Mouse (Mus musculus): Measurements from ENCODE around the gene Dip2c.
A peak's percentile ranks its signal among the peaks of the same experiment; 100 is the strongest.

The Dip2c gene

DNA sequence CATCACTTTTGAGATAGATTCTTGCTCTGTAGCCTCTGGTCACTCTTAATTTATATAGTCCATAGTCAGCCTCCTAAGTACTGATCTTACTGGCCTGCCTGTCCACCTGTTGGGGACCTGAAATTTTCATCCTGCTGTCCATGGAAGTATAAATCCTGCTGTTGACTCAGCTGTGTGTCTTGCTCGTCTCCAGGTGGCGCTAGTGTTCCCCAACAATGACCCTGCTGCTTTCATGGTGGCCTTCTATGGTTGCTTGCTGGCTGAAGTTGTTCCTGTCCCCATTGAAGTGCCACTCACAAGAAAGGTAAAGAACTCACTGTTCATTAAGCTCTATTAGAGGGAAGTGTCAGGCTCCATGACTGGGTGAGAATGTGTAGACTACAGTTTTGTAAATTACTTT, 286.6 kb downstream of the Dip2c start:
- peak; percentile 30 for DNase-seq

DNA sequence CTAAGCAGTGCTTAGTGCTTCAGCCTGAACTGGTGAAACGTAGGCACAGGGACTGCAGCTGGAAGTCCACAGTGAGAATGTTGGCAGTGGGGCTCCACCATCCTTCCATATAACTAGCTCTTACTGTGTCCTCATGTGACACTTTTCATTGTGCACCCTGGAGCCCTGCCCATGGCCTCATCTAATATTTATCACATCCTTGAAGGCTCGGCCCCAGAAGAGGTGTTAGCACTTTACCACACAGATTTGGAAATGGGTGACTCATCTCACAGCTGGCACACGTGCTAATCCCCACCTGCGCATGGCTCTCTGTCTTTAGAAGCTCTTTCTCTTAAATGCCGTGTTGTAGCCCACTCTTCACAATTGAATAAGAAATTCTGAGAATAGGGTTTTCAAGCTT, 292.5 kb downstream of the Dip2c start:
- no peak for DNase-seq

- no peak for DNase-seq
Measured at GRCm38 (mm10) chr13:9576686-9577085, 300.4 kb downstream of the Dip2c start.

DNA sequence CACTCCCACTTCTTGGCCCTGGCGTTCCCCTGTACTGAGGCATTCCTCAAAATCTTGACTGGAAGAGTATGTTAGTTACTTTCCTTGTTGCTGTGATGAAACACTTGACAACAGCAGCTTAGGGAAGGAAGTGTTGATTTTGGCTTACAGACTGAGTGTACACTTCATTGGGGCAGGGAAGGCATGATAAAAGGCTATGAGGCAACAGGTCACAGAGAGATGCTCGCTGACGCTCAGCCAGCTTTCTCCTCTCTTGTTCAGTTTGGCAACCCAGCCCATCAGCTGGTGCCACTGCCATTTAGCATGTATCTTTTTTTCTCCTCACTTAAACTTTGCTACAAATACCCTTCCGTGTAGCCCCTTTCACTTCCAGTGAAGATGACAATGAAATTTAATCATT, 302.1 kb downstream of the Dip2c start:
- no peak for DNase-seq

DNA sequence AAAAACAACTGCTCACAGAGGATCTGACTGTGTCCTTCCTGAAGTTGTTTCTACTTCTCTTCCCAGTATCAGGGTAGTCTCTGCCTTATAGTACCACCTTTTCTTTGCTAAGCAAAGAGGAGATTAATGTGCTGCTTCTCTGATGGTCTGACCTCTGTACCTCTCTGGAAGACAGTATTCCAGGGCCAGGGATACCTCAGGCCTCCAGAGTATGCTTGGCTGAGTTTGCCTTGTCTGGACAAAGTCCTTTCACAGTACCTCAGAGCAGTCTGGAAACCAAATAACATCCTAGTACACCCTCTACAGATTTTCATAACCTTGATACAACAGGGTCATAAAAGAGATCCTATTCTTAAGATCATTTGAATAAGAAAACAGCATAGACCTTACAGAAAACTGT, 305.5 kb downstream of the Dip2c start:
- DNase-seq = no peak

GRCm38 (mm10) chr13:9583579-9583978, 307.3 kb downstream of the Dip2c start:
- DNase-seq = no peak

- no peak for DNase-seq
Measured at GRCm38 (mm10) chr13:9599334-9600096, 323.2 kb downstream of the Dip2c start.

GRCm38 (mm10) chr13:9601350-9601749, 325.0 kb downstream of the Dip2c start:
- no peak for DNase-seq

DNA sequence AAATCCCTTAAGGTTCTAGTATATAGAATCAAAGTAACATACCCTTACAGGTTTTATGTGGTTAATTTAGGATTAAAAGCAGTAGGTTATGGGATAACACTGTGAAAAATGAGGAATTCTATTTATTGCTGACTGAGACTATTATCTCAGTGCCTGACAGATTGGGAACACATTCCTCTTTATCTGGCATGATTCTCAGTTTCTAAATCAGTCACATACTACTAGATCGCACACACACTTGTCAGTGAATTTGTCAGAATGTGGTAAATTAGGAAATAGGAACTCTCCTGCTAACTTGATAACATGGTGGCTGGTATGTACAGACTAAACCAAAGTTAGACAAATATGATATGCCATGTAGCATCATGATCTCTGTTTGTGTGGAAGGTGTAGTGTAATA, 334.9 kb downstream of the Dip2c start:
- no peak for DNase-seq

DNA sequence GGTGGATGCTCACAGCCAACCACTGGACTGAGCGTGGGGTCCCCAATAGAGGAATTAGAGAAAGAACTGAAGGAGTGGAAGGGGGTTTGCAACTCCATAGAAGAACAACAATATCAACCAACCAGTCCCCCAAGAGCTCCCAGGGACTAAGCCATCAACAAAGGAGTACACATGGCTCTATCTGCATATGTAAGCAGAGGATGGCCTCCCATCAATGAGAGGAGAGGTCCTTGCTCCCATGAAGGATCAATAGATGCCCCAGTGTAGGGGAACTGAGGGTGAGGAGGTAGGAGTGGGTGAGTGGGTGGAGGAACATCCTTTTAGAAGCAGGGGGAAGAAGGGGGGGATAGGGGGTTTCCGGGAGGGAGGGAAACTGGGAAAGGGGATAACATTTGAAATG, 356.4 kb downstream of the Dip2c start:
- DNase-seq = no peak

GRCm38 (mm10) chr13:9635951-9636350, 359.6 kb downstream of the Dip2c start:
- DNase-seq = no peak

DNA sequence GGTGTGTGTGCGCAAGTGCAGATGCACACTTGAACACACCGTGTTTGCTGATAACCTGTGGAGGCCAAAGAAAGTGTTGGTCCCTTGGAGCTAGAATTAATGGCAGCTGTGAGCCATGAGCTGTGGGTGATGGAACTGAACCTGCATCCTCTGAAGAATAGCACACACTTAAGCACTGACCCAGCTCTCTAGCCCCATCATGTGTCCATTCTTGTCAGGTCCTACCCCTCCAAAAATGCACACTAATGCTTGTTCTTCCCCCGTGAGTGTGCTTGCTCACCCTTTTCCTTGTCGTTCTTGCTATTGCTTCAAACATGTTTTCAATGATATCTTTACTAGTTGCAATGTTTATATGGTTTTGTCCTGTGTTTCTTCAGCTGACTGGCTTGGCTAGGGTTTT, 360.2 kb downstream of the Dip2c start:
- DNase-seq = no peak

DNA sequence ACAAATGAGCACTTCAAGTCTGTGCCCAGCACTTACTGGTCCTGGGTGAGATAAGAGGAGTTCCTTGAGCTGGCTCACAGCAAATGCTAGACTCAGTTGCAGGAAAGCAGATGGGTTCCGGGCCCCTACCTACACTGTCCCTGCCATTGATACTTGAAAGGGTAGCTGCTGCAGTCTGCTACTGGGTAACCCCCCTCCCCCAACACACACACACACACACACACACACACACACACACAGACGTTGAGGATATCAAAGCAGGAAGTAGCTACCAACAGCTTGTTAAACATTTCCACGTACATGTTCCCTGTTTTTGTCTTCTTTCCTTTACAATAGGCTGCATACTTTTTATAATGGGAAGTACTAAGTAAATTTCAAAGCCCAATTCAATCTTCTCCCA, 361.6 kb downstream of the Dip2c start:
- DNase-seq = no peak

DNA sequence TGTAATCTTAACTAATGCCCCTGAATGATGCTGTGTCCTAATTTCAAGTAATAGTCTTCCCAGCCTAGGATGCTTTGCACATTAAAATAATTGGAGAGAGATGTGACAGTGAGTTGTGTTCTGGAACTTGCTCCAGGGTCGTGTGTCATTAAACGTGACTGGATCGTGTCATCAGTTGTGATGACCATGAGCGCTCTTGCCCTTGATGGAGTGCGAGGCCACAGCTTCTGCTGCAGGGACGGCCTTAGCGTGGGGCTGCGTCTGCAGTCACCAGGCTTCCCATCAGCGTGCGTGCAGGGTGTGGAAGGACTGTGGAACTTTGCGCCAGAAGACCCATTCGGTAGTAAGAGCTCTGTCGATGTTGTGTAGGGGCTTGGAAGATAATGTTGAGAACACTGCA, 372.4 kb downstream of the Dip2c start:
- no peak for DNase-seq

DNA sequence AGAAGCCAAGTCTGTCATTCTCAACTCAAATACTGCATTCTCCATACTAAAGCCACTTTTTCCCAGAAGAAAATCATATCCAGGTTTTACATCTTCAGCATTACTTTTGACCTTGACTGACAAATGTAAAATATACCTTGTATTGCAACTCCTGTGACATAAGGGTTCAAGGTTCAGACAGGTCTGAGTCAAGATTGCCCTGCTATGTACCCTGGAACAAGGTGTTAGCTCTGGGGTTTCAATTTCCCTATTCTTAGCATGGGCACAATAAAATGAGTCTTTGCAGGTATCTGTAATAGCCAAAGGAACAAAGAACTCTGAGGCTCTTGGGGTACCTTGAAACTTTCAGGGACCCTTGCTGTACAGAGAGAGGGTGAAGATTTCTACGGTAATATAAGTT, 373.6 kb downstream of the Dip2c start:
- no peak for DNase-seq

DNA sequence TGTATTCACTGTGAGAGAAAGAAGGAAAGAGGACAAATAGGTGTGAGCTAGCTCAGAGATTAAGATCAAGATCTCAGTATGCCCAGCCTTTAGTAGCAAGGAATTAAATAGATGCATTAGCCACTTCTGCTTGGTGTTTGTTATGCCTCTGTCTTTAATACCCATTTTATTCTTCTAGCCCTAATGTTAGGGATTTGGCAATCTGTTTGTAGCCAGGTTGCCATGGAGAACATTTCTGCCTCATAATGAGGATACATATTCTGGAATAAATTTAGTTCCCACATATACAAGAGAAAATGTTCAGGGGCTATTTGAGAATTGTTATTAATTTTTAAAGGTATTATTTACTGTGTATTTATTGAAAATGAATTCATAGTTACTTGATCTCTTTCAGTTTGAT, 374.3 kb downstream of the Dip2c start:
- no peak for DNase-seq

- DNase-seq = no peak
Measured at GRCm38 (mm10) chr13:9653018-9653417, 376.7 kb downstream of the Dip2c start.

- DNase-seq = no peak
Measured at GRCm38 (mm10) chr13:9656613-9657012, 380.3 kb downstream of the Dip2c start.

GRCm38 (mm10) chr13:9660711-9661110, 384.4 kb downstream of the Dip2c start:
- DNase-seq = no peak

- DNase-seq = no peak
Measured at GRCm38 (mm10) chr13:9663593-9663992, 387.3 kb downstream of the Dip2c start.

DNA sequence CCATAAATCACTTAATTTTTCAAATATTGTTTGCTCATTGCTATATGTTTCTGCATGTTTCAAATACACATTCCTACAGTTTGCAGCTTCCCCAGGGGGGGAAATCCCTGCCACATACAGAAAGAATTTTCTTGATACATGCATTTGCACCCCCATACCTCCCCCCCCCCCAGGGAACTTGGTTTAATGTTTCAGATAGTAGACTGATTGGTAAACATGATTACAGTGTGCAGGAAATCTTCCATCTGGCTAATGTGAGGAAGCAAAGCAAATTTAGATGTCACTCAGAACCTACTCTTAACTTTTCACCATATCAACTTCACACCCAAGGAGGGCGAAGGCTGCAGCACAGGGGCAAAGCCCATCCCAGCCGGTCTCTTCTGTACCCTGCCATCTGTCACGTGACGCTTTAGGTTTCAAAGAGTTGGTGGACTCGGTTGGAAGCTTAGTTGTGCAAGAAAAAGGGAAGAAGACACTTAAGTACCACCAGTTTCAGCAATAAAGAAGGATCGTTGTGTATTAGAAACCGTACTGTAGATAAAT, 391.7 kb downstream of the Dip2c start:
- no peak for DNase-seq

DNA sequence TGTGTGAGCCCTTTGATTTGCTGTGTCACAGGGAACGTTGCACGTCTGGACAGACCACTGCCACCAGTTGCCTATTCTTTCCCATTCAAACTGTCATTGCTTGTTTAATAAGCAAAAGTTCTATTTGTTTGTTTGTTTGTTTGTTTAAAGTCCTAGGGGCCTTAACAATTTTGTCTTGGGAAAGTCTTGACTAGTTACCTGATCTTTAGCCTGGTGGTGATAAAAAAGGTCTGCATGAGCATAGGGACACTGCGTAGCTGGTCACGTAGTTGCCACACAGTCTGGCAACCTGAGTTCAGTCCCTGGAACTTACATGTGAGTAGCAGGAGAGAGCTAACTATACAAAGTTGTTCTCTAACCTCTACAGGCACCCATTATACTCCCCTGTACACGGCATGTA, 392.9 kb downstream of the Dip2c start:
- DNase-seq = no peak

GRCm38 (mm10) chr13:9674126-9674525, 397.8 kb downstream of the Dip2c start:
- DNase-seq = no peak

DNA sequence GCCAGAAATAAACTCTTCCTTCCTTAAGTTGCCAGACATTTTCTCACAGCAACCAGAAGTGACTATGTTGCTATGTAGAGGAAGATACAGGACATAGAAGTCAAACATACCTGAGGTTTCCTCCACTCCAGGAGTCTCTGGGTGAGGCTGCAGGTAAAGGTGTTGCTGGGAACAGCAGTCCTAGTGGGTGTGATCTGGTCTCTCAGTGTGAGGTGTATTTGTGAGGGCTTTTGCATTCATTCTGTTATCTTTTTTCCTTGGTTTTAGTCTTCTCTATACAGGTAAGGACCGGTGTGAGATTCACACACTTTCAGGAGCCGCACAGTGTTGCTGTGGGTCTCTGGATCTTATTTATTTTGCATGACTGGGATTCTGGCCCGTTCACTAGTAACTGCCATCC, 405.2 kb downstream of the Dip2c start:
- no peak for DNase-seq

DNA sequence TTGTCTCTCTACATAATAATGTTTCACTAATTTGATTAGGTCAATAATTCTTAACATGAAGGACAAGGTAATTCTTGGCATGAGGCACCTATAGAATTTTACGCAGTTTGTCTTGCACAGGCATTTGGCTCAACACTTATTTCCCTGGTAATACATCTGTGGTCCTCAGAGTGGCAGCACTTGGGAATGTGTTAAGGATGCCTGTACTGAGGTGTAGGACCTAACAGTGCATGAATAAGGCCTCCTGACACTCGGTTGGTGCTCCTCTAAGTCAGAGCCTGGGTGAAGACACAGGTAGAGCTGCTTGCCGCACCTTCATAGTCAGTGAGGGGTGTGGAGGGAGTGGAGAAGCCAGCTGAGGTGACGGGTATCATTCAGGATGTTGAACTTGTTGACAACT, 407.0 kb downstream of the Dip2c start:
- no peak for DNase-seq

Measured in right cerebral cortex, postnatal 14 days (tissue).